ENCODE assay signal across 14 mouse cellular contexts in genomic region chr9:16152756-16153579, GRCm38 (mm10).
A peak's percentile ranks its signal among the peaks of the same experiment; 100 is the strongest.
DNase-seq lines count a peak whose midpoint lies in the region; ATAC-seq and TF ChIP-seq lines count a peak whose summit lies in the region.
"Had no signal": no experiment of that assay in that cellular context is flagged by ENCODE, and none has a peak within 500 bp of the region (broad histone marks: within the 10 kb centered on the region; RNA-seq: fewer than 3 reads in every experiment).

No protein-coding gene starts in this region.

- no peak overlapping the region for H3K4me2 ChIP-seq in heart, embryonic 11.5 days
- H3K4me2 ChIP-seq in limb, embryonic 14.5 days (replicated peaks; ENCODE audit: low read depth, low read length, severe bottlenecking) = no peak overlapping the region
- no peak overlapping the region for H3K4me2 ChIP-seq in lung, embryonic 16.5 days (ENCODE audit: low read depth, low read length)
- no peak overlapping the region for H3K4me2 ChIP-seq in neural tube, embryonic 11.5 days (ENCODE audit: low read depth)
- H3K4me2 ChIP-seq: embryonic facial prominence, embryonic 15.5 days; forebrain, embryonic 15.5 days; limb, embryonic 15.5 days had no signal

- DNase-seq in heart, adult 18-20 months = peak; percentile 30 to 44
- peak; percentile 18 for DNase-seq in limb, embryonic 14.5 days (ENCODE audit: low spot score)
- no peak for DNase-seq in limb, embryonic 10.5 days (ENCODE audit: low spot score)
- DNase-seq in neural tube, embryonic 11.5 days (ENCODE audit: low spot score) = no peak
- no peak for DNase-seq in adrenal gland, postnatal 14 days
- DNase-seq: adrenal gland, postnatal 25 days; gastrocnemius, postnatal 14 days; layer of hippocampus, postnatal 36 days had no signal

- no peaks in the 10 kb centered on the region for H3K9me3 ChIP-seq in heart, embryonic 11.5 days (replicated peaks; ENCODE audit: control insufficient read depth, low read length)
- no peaks in the 10 kb centered on the region for H3K9me3 ChIP-seq in limb, embryonic 14.5 days (ENCODE audit: control insufficient read depth, low read length)
- no peaks in the 10 kb centered on the region for H3K9me3 ChIP-seq in limb, embryonic 10.5 days (replicated peaks)
- no peaks in the 10 kb centered on the region for H3K9me3 ChIP-seq in lung, embryonic 16.5 days (ENCODE audit: control insufficient read depth, low read length)
- H3K9me3 ChIP-seq in neural tube, embryonic 11.5 days (ENCODE audit: control insufficient read depth, low read length) = no peaks in the 10 kb centered on the region
- H3K9me3 ChIP-seq: embryonic facial prominence, embryonic 15.5 days; forebrain, embryonic 15.5 days; limb, embryonic 15.5 days had no signal

- H3K4me1 ChIP-seq in heart, embryonic 11.5 days (ENCODE audit: control insufficient read depth, insufficient read depth, low read length) = peaks cover 6% of the 10 kb centered on the region
- no peaks in the 10 kb centered on the region for H3K4me1 ChIP-seq in limb, embryonic 14.5 days (ENCODE audit: control insufficient read depth, insufficient read depth, low read length)
- H3K4me1 ChIP-seq in limb, embryonic 10.5 days = 0 out of 2 replicates have a peak, but pooled peaks cover 3% of the 10 kb centered on the region
- no peaks in the 10 kb centered on the region for H3K4me1 ChIP-seq in lung, embryonic 16.5 days (replicated peaks; ENCODE audit: control insufficient read depth, insufficient read depth, low read length)
- peaks cover 9% of the 10 kb centered on the region for H3K4me1 ChIP-seq in neural tube, embryonic 11.5 days (ENCODE audit: control insufficient read depth, insufficient read depth, low read length)
- H3K4me1 ChIP-seq: embryonic facial prominence, embryonic 15.5 days; limb, embryonic 15.5 days had no signal

- TF ChIP-seq POLR2A in limb, embryonic 14.5 days (IDR thresholded peaks at IDR 0.05; ENCODE audit: borderline replicate concordance, extremely low read depth, insufficient read depth, insufficient read length) = no peak

- H3K36me3 ChIP-seq in heart, embryonic 11.5 days (ENCODE audit: control insufficient read depth, insufficient read depth, low read length) = no peaks in the 10 kb centered on the region
- H3K36me3 ChIP-seq in limb, embryonic 14.5 days (ENCODE audit: control insufficient read depth, insufficient read depth, low read length) = no peaks in the 10 kb centered on the region
- no peaks in the 10 kb centered on the region for H3K36me3 ChIP-seq in limb, embryonic 10.5 days
- no peaks in the 10 kb centered on the region for H3K36me3 ChIP-seq in lung, embryonic 16.5 days (ENCODE audit: control insufficient read depth, insufficient read depth, low read length)
- no peaks in the 10 kb centered on the region for H3K36me3 ChIP-seq in neural tube, embryonic 11.5 days (ENCODE audit: control insufficient read depth, insufficient read depth, low read length)
- H3K36me3 ChIP-seq: embryonic facial prominence, embryonic 15.5 days; forebrain, embryonic 15.5 days; limb, embryonic 15.5 days had no signal

- H3K27me3 ChIP-seq in heart, embryonic 11.5 days (ENCODE audit: control insufficient read depth, insufficient read depth, low read length) = no peaks in the 10 kb centered on the region
- H3K27me3 ChIP-seq in limb, embryonic 14.5 days (ENCODE audit: control insufficient read depth, insufficient read depth, low read length) = no peaks in the 10 kb centered on the region
- no peaks in the 10 kb centered on the region for H3K27me3 ChIP-seq in limb, embryonic 10.5 days (ENCODE audit: low read depth, poor library complexity, severe bottlenecking)
- H3K27me3 ChIP-seq in lung, embryonic 16.5 days (ENCODE audit: control insufficient read depth, insufficient read depth, low read depth, low read length) = no peaks in the 10 kb centered on the region
- no peaks in the 10 kb centered on the region for H3K27me3 ChIP-seq in neural tube, embryonic 11.5 days (ENCODE audit: control insufficient read depth, insufficient read depth, low read length)
- H3K27me3 ChIP-seq: embryonic facial prominence, embryonic 15.5 days; forebrain, embryonic 15.5 days; limb, embryonic 15.5 days had no signal

- ATAC-seq in heart, embryonic 11.5 days (replicated peaks; ENCODE audit: insufficient number of reproducible peaks, low FRiP score, low TSS enrichment) = no peak
- no peak for ATAC-seq in limb, embryonic 14.5 days (ENCODE audit: low FRiP score, low read depth)
- peak; percentile 80 for ATAC-seq in lung, embryonic 16.5 days (ENCODE audit: low read depth)
- ATAC-seq in neural tube, embryonic 11.5 days (ENCODE audit: insufficient read depth, low FRiP score, low TSS enrichment) = peak; percentile 39; the same call in 1 of the 2 replicates
- no peak for ATAC-seq in granulocyte monocyte progenitor cell, adult 5-6 weeks (replicated peaks; ENCODE audit: poor library complexity, severe bottlenecking)
- ATAC-seq: forebrain, embryonic 15.5 days had no signal

- H3K9ac ChIP-seq in heart, embryonic 11.5 days (ENCODE audit: low read depth, low read length) = no peak overlapping the region
- no peak overlapping the region for H3K9ac ChIP-seq in limb, embryonic 14.5 days (ENCODE audit: low read depth, low read length, severe bottlenecking)
- no peak overlapping the region for H3K9ac ChIP-seq in lung, embryonic 16.5 days (ENCODE audit: low read length)
- H3K9ac ChIP-seq in neural tube, embryonic 11.5 days (ENCODE audit: low read length) = no peak overlapping the region
- H3K9ac ChIP-seq: embryonic facial prominence, embryonic 15.5 days; forebrain, embryonic 15.5 days; limb, embryonic 15.5 days had no signal

- no peak overlapping the region for H3K4me3 ChIP-seq in heart, embryonic 11.5 days (ENCODE audit: low read depth, low read length)
- H3K4me3 ChIP-seq in limb, embryonic 14.5 days (replicated peaks; ENCODE audit: low read length) = no peak overlapping the region
- H3K4me3 ChIP-seq in limb, embryonic 10.5 days = no peak overlapping the region
- no peak overlapping the region for H3K4me3 ChIP-seq in lung, embryonic 16.5 days (ENCODE audit: low read length)
- H3K4me3 ChIP-seq in neural tube, embryonic 11.5 days (ENCODE audit: low read depth, low read length) = no peak overlapping the region
- H3K4me3 ChIP-seq: embryonic facial prominence, embryonic 15.5 days; forebrain, embryonic 15.5 days; limb, embryonic 15.5 days had no signal

- no peak overlapping the region for H3K27ac ChIP-seq in heart, embryonic 11.5 days (ENCODE audit: low read depth, low read length)
- H3K27ac ChIP-seq in limb, embryonic 14.5 days (replicated peaks; ENCODE audit: low read depth, low read length) = no peak overlapping the region
- no peak overlapping the region for H3K27ac ChIP-seq in limb, embryonic 10.5 days
- H3K27ac ChIP-seq in lung, embryonic 16.5 days (ENCODE audit: low read length) = no peak overlapping the region
- no peak overlapping the region for H3K27ac ChIP-seq in neural tube, embryonic 11.5 days (ENCODE audit: low read depth, low read length)
- H3K27ac ChIP-seq: embryonic facial prominence, embryonic 15.5 days; forebrain, embryonic 15.5 days; limb, embryonic 15.5 days had no signal

- WGBS in heart, embryonic 11.5 days (ENCODE audit: insufficient replicate concordance) = 62% methylated on average over 4 of the region's 4 CpGs
- 64% methylated on average over 4 of the region's 4 CpGs for WGBS in limb, embryonic 14.5 days
- 77% methylated on average over 4 of the region's 4 CpGs for WGBS in limb, embryonic 10.5 days
- WGBS in lung, embryonic 16.5 days = 42% methylated on average over 4 of the region's 4 CpGs
- 27% methylated on average over 4 of the region's 4 CpGs for WGBS in neural tube, embryonic 11.5 days

Comparison
In these comparisons a context has a peak if more than half of its experiments do, and no peak if none do; other contexts are left out.
1. DNase-seq: peak in heart, adult 18-20 months (2 of 2) and limb, embryonic 14.5 days (single experiment); none in limb, embryonic 10.5 days (single experiment), neural tube, embryonic 11.5 days (single experiment) and adrenal gland, postnatal 14 days (single experiment).
2. ATAC-seq: peak in lung, embryonic 16.5 days (single experiment) and neural tube, embryonic 11.5 days (single experiment); none in heart, embryonic 11.5 days (single experiment), limb, embryonic 14.5 days (single experiment) and granulocyte monocyte progenitor cell, adult 5-6 weeks (single experiment).